Mouse (Mus musculus) forebrain, embryonic 14.5 days (tissue): ENCODE results near the gene Cpsf7. TPM values are rescaled to one million over a fixed set of nuclear protein-coding genes. Genes with fewer than 3 reads are reported as not detected.

Experiments used
- ATAC-seq: fragments of 200-750 bp; cut with Nextera tagmentation; 2 replicates; pipeline ENCODE4 v1.8.0; 2017; ENCODE audit warnings: mild to moderate bottlenecking, moderate library complexity
- DNase-seq: peaks from one replicate; pipeline ENCODE4 v3.0.0-alpha.2; 2015; ENCODE audit warnings: low spot score
- H3K27ac ChIP-seq: fragments of 300-500 bp; sonication (generic); 2 replicates; pipeline ENCODE4 v1.5.1; 2014; ENCODE audit warnings: low read depth, mild to moderate bottlenecking, control low read depth, low read length, moderate library complexity
- H3K27me3 ChIP-seq: fragments of 300-500 bp; sonication (generic); replicated peaks from 2 replicates; pipeline ENCODE4 v1.6.1; 2014; ENCODE audit warnings: low read length, control low read depth, mixed read lengths; ENCODE audit not compliant: control insufficient read depth, insufficient read depth
- H3K36me3 ChIP-seq: fragments of 300-500 bp; sonication (generic); 2 replicates; pipeline ENCODE4 v1.6.1; 2014; ENCODE audit warnings: low read length, control low read depth; ENCODE audit not compliant: control insufficient read depth, insufficient read depth
- H3K4me1 ChIP-seq: fragments of 300-500 bp; sonication (generic); 2 replicates; pipeline ENCODE4 v1.6.1; 2014; ENCODE audit warnings: antibody characterized with exemption, low read length, control low read depth; ENCODE audit not compliant: control insufficient read depth, insufficient read depth
- H3K4me2 ChIP-seq: fragments of 300-500 bp; sonication (generic); 2 replicates; pipeline ENCODE4 v1.6.1; 2014; ENCODE audit warnings: mild to moderate bottlenecking, control low read depth, low read length
- H3K4me3 ChIP-seq: fragments of 300-500 bp; sonication (generic); 2 replicates; pipeline ENCODE4 v1.5.1; 2014; ENCODE audit warnings: low read depth, low read length, control low read depth
- H3K9ac ChIP-seq: fragments of 300-500 bp; sonication (generic); 2 replicates; pipeline ENCODE4 v1.6.1; 2014; ENCODE audit warnings: mild to moderate bottlenecking, low read length, control low read depth, moderate library complexity
- H3K9me3 ChIP-seq: fragments of 300-500 bp; sonication (generic); replicated peaks from 2 replicates; pipeline ENCODE4 v1.6.1; 2016; ENCODE audit warnings: low read length, control low read depth, mixed read lengths; ENCODE audit not compliant: control insufficient read depth
- WGBS: fragments of 180-500 bp; shearing (Covaris S2); extraction: QIAGEN DNeasy Blood & Tissue Kit; methylation state at CpG from one replicate; pipeline ENCODE4 v1.1.7; 2014; 5-methylcytosine and 5-hydroxymethylcytosine counted together
- polyA plus RNA-seq: library from polyadenylated mRNA; unstranded; fragments of >200 nt; fragmentation: Nextera tagmentation; extraction: Ambion mirVana; gene quantifications from 2 replicates; pipeline ENCODE4 v1.2.1, GENCODE M21; 2014

The Cpsf7 gene
- polyA plus RNA-seq, 1 experiment from 2014 or later: 53.9 TPM

DNA sequence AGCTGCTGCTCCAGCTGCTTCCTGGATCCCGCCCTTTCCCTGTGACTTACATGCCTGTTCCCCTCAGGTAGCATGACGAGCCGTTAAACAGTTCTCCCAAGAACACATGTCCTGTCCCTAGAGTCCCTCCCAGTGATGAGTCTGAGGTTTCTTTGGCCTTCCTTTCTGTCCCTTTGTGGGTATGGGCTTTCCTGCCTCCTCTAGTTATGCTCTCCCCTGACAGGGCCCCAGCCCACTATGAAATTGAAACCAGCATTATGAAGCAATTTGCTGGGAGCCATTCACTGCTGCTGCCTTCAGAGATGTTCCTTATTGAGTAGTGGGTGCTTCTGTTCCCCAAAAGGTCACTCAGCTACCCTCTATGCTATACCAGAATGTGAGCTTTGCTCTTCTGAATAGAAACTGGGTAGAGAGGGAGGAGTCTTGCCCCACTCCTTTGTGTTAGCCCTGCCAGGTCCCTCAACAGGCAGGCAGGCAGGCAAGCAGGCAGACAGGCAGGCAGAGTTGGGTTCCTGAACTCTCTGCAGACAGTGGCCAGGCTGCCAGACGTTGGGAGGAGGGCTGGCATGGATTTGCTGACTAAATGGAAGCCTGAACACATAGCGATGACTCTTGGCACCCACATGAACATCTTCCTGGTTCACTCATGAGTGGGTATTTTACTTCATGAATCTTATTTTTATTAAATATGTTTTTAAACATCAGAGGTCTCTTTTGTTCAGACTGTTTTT is 64.2 kb downstream of the Cpsf7 start:
- no peaks in the 10 kb centered on the region for H3K4me1 ChIP-seq
- H3K9ac ChIP-seq: no peak overlapping the region
- H3K27ac ChIP-seq: no peak overlapping the region
- no peaks in the 10 kb centered on the region for H3K27me3 ChIP-seq
- H3K4me2 ChIP-seq: no peak overlapping the region
- peaks cover 17% of the 10 kb centered on the region for H3K36me3 ChIP-seq
- no peaks in the 10 kb centered on the region for H3K9me3 ChIP-seq
- WGBS: 75% methylated on average over 5 of the region's 5 CpGs
- H3K4me3 ChIP-seq: no peak overlapping the region
- DNase-seq (no peak), ATAC-seq (no peak)

DNA sequence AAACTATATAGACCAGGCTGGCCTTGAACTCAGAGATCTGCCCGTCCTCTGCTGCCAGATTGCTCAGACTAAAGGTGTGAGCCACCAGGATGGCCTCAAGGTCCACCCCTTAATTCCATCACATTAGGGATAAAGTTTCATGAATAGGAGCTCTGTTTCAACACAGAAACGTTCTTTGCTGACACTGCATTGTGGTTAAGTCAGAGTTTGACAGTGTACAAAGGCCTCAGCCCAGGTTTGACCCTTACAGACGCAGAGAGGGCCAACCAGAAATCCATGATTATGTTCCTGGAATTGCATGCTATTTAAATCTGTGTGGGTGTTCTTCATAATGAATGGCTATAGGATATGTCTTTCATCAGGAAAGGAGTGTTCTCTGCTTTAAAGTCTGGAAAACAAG is 65.2 kb downstream of the Cpsf7 start:
- ATAC-seq: no peak
- no peaks in the 10 kb centered on the region for H3K4me1 ChIP-seq
- H3K36me3 ChIP-seq: peaks cover 25% of the 10 kb centered on the region

DNA sequence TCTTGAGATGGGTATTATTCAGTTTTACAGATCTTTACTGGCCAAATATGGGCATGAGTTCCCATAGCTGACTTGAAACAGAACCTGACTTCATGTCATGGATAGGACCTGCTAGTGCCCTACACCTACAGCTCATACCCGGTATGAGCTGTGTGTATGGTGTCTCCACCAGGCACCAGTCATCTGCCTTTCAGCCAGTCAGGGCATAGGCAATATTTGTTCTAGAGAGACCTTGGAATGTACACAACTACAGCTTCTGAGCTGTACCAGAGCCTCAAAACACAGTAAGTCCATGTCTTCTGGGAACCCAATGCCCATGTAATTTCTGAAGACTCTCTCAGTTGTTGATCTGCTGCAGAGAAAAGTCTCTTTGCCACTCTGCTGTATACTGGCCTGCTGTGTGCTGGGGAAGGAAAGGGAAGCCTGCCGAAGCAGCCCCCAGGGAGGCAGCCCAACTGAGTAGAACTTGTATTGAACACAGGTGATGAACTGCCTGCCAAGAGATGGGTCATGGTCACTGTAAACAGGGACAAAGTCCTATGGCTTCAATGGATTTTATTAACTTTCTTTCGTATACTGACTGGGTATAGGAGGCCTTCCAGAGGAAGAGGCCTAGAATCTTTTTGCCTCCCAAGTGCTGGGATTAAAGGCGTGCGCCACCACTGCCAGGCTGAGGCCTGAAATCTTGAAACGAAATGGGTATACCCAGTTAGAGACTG is 66.8 kb downstream of the Cpsf7 start:
- Histone ChIP-seq H3K4me3 (no peak overlapping the region), H3K36me3 (peaks cover 33% of the 10 kb centered on the region), H3K9ac (no peak overlapping the region), H3K4me2 (no peak overlapping the region), H3K27ac (no peak overlapping the region), H3K9me3 (no peaks in the 10 kb centered on the region), H3K4me1 (no peaks in the 10 kb centered on the region), H3K27me3 (no peaks in the 10 kb centered on the region)
- WGBS: 96% methylated on average over 6 of the region's 6 CpGs
- DNase-seq: no peak
- ATAC-seq: no peak

More for the DNA sequence above, 65.2 kb downstream of the Cpsf7 start:
- H3K4me2 ChIP-seq: no peak overlapping the region
- H3K9me3 ChIP-seq: no peaks in the 10 kb centered on the region
- H3K9ac ChIP-seq: no peak overlapping the region
- 69% methylated on average over 3 of the region's 3 CpGs for WGBS
- no peak overlapping the region for H3K4me3 ChIP-seq
- no peak for DNase-seq
- no peaks in the 10 kb centered on the region for H3K27me3 ChIP-seq
- no peak overlapping the region for H3K27ac ChIP-seq

Other genes starting within 250 kb of the Cpsf7 start
- 3.6 and 5.8 TPM in 2 replicates for gene Dagla, start 220.4 kb upstream of the Cpsf7 start, polyA plus RNA-seq
- gene Syt7, start 136.2 kb upstream of the Cpsf7 start, polyA plus RNA-seq: 5.8 and 6.1 TPM in 2 replicates
- 0.49 and 0.76 TPM in 2 replicates for gene Lrrc10b, start 67.8 kb upstream of the Cpsf7 start, polyA plus RNA-seq
- gene Ppp1r32, start 42.3 kb upstream of the Cpsf7 start, polyA plus RNA-seq: 2.5 and 2.6 TPM in 2 replicates
- 69.2 and 70.4 TPM in 2 replicates for gene Sdhaf2, start 876 bp downstream of the Cpsf7 start, polyA plus RNA-seq
- 54.5 and 70.1 TPM in 2 replicates for gene Tmem216, start 31.0 kb downstream of the Cpsf7 start, polyA plus RNA-seq
- 21.9 and 22.3 TPM in 2 replicates for gene Cyb561a3, start 51.9 kb downstream of the Cpsf7 start, polyA plus RNA-seq
- gene Tmem138, start 52.1 kb downstream of the Cpsf7 start, polyA plus RNA-seq: 42.4 and 49.9 TPM in 2 replicates
- 283 and 296 TPM in 2 replicates for gene Ddb1, start 80.1 kb downstream of the Cpsf7 start, polyA plus RNA-seq
- 25.4 and 25.7 TPM in 2 replicates for gene Tkfc, start 80.4 kb downstream of the Cpsf7 start, polyA plus RNA-seq
- gene Vwce, start 108.9 kb downstream of the Cpsf7 start, polyA plus RNA-seq: 0.19 and 0.26 TPM in 2 replicates
- gene Pga5, start 152.8 kb downstream of the Cpsf7 start, polyA plus RNA-seq: not detected in 2 replicates
- gene Vps37c, start 163.5 kb downstream of the Cpsf7 start, polyA plus RNA-seq: 31.9 and 36.4 TPM in 2 replicates
- 0.29 TPM in 1 of 2 replicates, not detected in the other for gene Cd5, start 213.7 kb downstream of the Cpsf7 start, polyA plus RNA-seq